Mouse (Mus musculus) forebrain, embryonic 15.5 days (tissue): ENCODE data around the gene Psors1c2. TPM values are rescaled to one million over a fixed set of nuclear protein-coding genes. Genes with fewer than 3 reads are reported as not detected.

Experiments
- ATAC-seq: fragments of 200-750 bp; cut with Nextera tagmentation; replicated peaks from 2 replicates; pipeline ENCODE4 v1.8.0; 2017; ENCODE audit warnings: mild to moderate bottlenecking, moderate TSS enrichment, moderate library complexity
- H3K27ac ChIP-seq: fragments of 300-500 bp; sonication (generic); replicated peaks from 2 replicates; pipeline ENCODE4 v1.5.1; 2015; ENCODE audit warnings: mild to moderate bottlenecking, inconsistent platforms
- H3K27me3 ChIP-seq: fragments of 300-500 bp; sonication (generic); 2 replicates; pipeline ENCODE4 v1.6.1; 2015; ENCODE audit warnings: inconsistent platforms
- H3K36me3 ChIP-seq: fragments of 300-500 bp; sonication (generic); 2 replicates; pipeline ENCODE4 v1.6.1; 2015; ENCODE audit warnings: mild to moderate bottlenecking, inconsistent platforms
- H3K4me1 ChIP-seq: fragments of 300-500 bp; sonication (generic); 2 replicates; pipeline ENCODE4 v1.6.1; 2015; ENCODE audit warnings: inconsistent platforms
- H3K4me2 ChIP-seq: fragments of 300-500 bp; sonication (generic); replicated peaks from 2 replicates; pipeline ENCODE4 v1.6.1; 2015; ENCODE audit warnings: mild to moderate bottlenecking, inconsistent platforms
- H3K4me3 ChIP-seq: fragments of 300-500 bp; sonication (generic); 2 replicates; pipeline ENCODE4 v1.5.1; 2015; ENCODE audit warnings: mild to moderate bottlenecking, inconsistent platforms
- H3K9ac ChIP-seq: fragments of 300-500 bp; sonication (generic); replicated peaks from 2 replicates; pipeline ENCODE4 v1.6.1; 2015; ENCODE audit warnings: mild to moderate bottlenecking, inconsistent platforms
- H3K9me3 ChIP-seq: fragments of 300-500 bp; sonication (generic); 2 replicates; pipeline ENCODE4 v1.6.1; 2016; ENCODE audit warnings: inconsistent platforms
- WGBS: fragments of 180-500 bp; shearing (Covaris S2); methylation state at CpG from one replicate; pipeline ENCODE4 v1.1.7; 2015; ENCODE audit warnings: mixed read lengths; 5-methylcytosine and 5-hydroxymethylcytosine counted together
- polyA plus RNA-seq: library from polyadenylated mRNA; unstranded; fragments of >200 nt; fragmentation: Nextera tagmentation; extraction: Ambion mirVana; gene quantifications from 2 replicates; pipeline ENCODE4 v1.2.1, GENCODE M21; 2015

The Psors1c2 gene
- polyA plus RNA-seq, 1 experiment from 2014 or later, result 1.2 TPM

GRCm38 (mm10) chr17:35570836-35571235, 37.8 kb downstream of the Psors1c2 start:
- Histone ChIP-seq H3K27ac (no peak overlapping the region), H3K4me3 (no peak overlapping the region), H3K4me2 (no peak overlapping the region), H3K9ac (no peak overlapping the region), H3K4me1 (peaks cover 13% of the 10 kb centered on the region), H3K9me3 (no peaks in the 10 kb centered on the region), H3K27me3 (no peaks in the 10 kb centered on the region), H3K36me3 (no peaks in the 10 kb centered on the region)
- no peak for ATAC-seq
- 71% methylated on average over 14 of the region's 14 CpGs for WGBS

DNA sequence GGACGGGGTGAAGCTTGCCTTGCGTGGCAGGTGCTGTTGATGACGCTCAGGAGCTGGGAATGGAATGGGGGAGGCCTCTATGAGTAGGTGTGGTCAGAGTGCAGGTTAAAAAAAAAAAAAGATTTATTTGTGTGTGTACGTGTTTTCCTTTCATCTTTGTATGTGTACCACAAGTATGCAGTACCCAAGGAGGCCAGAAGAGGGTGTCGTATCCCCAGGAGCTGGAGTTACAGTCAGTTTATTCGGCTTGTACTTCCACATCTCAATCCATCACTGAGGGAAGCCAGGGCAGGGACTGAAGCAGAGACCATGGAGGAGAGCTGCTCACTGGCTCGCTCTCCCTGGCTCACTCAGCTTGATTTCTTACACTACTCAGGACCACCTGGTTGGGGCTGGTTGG, 38.5 kb downstream of the Psors1c2 start:
- 94% methylated on average over 7 of the region's 7 CpGs for WGBS

GRCm38 (mm10) chr17:35578211-35578610, 45.2 kb downstream of the Psors1c2 start:
- Histone ChIP-seq H3K27ac (no peak overlapping the region), H3K4me1 (no peaks in the 10 kb centered on the region), H3K9me3 (no peaks in the 10 kb centered on the region), H3K4me2 (no peak overlapping the region), H3K9ac (no peak overlapping the region), H3K36me3 (no peaks in the 10 kb centered on the region), H3K27me3 (no peaks in the 10 kb centered on the region), H3K4me3 (no peak overlapping the region)
- WGBS, result 21% methylated on average over 6 of the region's 6 CpGs
- ATAC-seq, result no peak

More for the DNA sequence above, 38.5 kb downstream of the Psors1c2 start:
- H3K27me3 ChIP-seq, result no peaks in the 10 kb centered on the region
- peaks cover 13% of the 10 kb centered on the region for H3K4me1 ChIP-seq
- H3K9me3 ChIP-seq, result no peaks in the 10 kb centered on the region
- H3K27ac ChIP-seq, result no peak overlapping the region
- no peak overlapping the region for H3K4me3 ChIP-seq
- H3K4me2 ChIP-seq, result no peak overlapping the region
- no peak for ATAC-seq
- no peaks in the 10 kb centered on the region for H3K36me3 ChIP-seq
- no peak overlapping the region for H3K9ac ChIP-seq

DNA sequence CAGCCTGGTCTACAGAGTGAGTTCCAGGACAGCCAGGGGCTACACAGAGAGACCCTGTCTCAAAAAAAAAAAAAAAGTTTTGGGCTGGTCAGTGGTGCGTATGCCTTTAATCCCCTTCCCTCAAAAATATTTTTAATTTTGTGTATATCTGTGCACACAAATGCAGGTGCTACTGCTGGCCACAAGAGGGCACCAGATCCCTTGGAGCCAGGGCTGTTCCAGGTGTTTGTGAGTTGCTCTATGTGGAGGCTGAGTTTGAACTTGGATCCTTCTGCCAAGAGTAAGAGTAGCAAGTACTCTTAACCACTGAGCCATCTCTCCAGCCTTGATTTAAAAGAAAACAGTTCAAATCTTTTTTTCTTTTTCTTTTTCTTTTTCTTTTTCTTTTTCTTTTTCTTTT, 49.9 kb downstream of the Psors1c2 start:
- no peak overlapping the region for H3K27ac ChIP-seq
- H3K4me2 ChIP-seq, result no peak overlapping the region
- no peaks in the 10 kb centered on the region for H3K9me3 ChIP-seq
- no peak overlapping the region for H3K9ac ChIP-seq
- ATAC-seq, result no peak
- no peaks in the 10 kb centered on the region for H3K36me3 ChIP-seq
- H3K27me3 ChIP-seq, result no peaks in the 10 kb centered on the region
- 100% methylated on average over 1 of the region's 1 CpGs for WGBS
- H3K4me3 ChIP-seq, result no peak overlapping the region
- H3K4me1 ChIP-seq, result peaks cover 4% of the 10 kb centered on the region; the same call in 1 of the 2 replicates

Other genes with a start within 250 kb of the Psors1c2 start
- 0.27 and 0.32 TPM in 2 replicates for gene H2-Q1, start 212.8 kb upstream of the Psors1c2 start, polyA plus RNA-seq
- gene H2-Q2, start 191.0 kb upstream of the Psors1c2 start, polyA plus RNA-seq, result 1.1 and 1.2 TPM in 2 replicates
- 0.73 and 0.80 TPM in 2 replicates for gene H2-Q4, start 153.6 kb upstream of the Psors1c2 start, polyA plus RNA-seq
- gene H2-Q6, start 108.4 kb upstream of the Psors1c2 start, polyA plus RNA-seq, result 0.33 and 0.53 TPM in 2 replicates
- gene H2-Q7, start 94.0 kb upstream of the Psors1c2 start, polyA plus RNA-seq, result 1.2 and 1.3 TPM in 2 replicates
- 0.11 and 0.83 TPM in 2 replicates for gene H2-Q10, start 63.1 kb upstream of the Psors1c2 start, polyA plus RNA-seq
- gene Pou5f1, start 27.2 kb upstream of the Psors1c2 start, polyA plus RNA-seq, result not detected in 2 replicates
- gene Tcf19, start 16.4 kb upstream of the Psors1c2 start, polyA plus RNA-seq, result 33.6 and 36.9 TPM in 2 replicates
- 9.5 and 10.6 TPM in 2 replicates for gene Cchcr1, start 16.1 kb upstream of the Psors1c2 start, polyA plus RNA-seq
- 0.06 and 0.11 TPM in 2 replicates for gene Cdsn, start 18.9 kb downstream of the Psors1c2 start, polyA plus RNA-seq
- not detected in 2 replicates for gene 2300002M23Rik, start 34.2 kb downstream of the Psors1c2 start, polyA plus RNA-seq
- gene Sfta2, start 68.3 kb downstream of the Psors1c2 start, polyA plus RNA-seq, result not detected in 2 replicates
- gene Gm9573, start 93.4 kb downstream of the Psors1c2 start, polyA plus RNA-seq, result not detected in 2 replicates
- not detected in 2 replicates for gene Mucl3, start 110.5 kb downstream of the Psors1c2 start, polyA plus RNA-seq
- gene Vars2, start 134.4 kb downstream of the Psors1c2 start, polyA plus RNA-seq, result 16.2 and 18.1 TPM in 2 replicates
- 36.1 and 37.8 TPM in 2 replicates for gene Gtf2h4, start 140.5 kb downstream of the Psors1c2 start, polyA plus RNA-seq
- 127 TPM in 2 replicates for gene Ddr1, start 171.4 kb downstream of the Psors1c2 start, polyA plus RNA-seq